Mouse (Mus musculus): ENCODE measurements around the gene Runx3.

Gene Runx3

DNA sequence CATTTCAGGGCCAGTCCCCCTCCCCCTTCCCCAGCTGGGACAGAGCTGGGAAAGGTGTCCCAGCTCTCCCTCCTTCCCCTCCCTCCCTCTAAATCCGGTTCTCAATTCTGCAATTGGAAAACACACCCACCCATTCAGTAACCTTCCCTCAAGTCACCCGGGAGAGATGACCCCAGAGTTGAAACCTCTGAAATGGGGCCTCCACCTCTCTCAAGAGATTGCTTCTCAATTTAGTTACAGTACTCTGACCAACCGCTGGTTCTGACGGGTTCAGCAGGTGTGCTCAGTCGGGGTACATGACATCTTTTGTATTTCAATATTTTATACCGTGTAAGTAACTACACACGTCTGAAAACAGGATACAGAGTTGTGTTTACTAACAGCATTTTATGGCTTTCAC, 28.2 kb downstream of the Runx3 start:
- in situ Hi-C loops (cut with MboI, MseI), result loop anchor here (5.0 kb wide), 1 partner anchor 131 kb away; no protein-coding TSS in a partner anchor

DNA sequence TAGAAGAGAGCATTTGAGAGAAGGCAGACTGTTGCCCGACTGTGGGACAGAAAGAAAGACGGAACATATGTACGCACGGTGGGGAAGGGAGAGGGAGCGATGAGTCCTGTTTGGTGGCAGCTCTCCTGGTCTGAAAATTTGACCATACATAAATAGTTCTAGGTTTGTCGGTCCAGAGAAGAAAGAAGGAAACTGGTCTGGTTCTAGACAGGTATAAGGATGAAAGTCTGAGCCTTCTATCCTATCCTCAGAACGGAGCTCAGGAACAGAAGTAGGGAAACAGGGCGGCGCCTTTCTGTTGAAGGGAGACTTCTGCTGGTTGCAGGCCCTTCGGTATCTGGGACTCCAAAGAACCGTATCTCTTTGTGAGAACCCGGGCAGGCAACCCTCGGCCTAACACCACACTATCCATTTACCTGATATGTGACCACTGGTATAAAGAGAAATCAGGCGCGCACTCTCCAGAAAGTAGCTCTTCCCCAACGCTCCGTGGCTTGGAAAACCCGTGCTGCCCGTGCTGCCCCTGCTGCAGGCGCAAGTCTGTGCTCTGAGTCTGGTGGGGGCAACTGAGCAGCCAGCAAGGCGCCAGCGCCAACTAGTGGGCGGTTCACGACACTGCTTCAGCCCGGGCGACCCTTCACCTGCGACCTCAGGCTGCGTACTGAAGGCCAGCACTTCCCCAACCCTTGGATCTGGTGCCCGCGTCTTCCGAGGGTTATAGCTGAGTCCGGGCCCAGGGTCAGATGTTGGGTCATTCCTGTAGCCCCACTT, 29.8 kb downstream of the Runx3 start:
- in situ Hi-C loops (cut with MboI, MseI), result loop anchor here (10.0 kb wide), 1 partner anchor 55 kb away; no protein-coding TSS in a partner anchor

DNA sequence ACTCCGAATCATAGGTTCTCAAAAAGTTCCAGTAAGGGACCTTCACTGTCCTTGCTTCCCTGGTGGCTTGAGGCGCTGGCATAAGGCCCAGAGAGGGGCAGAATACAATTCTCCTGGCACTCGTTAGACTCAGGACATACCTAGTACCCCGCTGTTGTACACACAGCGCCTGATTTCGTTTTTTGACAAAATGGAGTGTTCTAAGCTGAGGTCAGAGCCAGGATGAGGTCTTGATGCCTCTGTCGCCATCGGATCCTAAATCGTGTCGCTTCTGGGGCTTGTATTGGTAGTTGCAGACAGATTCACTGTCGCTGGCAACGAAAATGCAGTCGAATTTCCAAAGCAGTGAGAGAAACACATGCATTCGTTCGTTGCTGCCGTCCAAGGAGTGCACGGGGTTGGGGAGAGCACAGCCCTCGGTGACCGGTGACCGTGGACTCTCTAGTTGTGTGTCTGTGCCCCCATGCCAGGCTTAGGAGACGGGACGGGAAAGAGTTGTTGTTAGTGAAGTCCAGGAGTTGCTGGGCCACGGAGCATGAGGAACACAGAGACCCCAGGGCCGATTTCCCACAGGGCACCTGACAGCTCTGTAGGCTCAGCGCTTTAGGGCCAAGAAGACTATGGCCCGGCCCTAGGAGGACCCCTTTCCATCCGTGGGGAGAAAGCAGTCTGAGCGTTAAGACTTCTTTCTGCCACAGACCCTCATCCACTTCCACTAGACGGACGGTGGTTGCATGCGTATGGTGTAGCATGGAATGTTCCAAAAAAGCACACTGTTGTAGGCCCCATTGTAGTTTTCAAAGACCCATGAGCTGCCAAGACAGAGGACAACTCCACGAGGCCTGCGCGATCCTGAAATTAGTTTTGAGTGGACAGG, 30.9 kb downstream of the Runx3 start:
- in situ Hi-C loops (cut with MboI, MseI), result loop anchor here (10.0 kb wide), 1 partner anchor 53 kb away; no protein-coding TSS in a partner anchor

GRCm38 (mm10) chr4:135151988-135152594, 31.6 kb downstream of the Runx3 start:
- in situ Hi-C loops (cut with MboI, MseI), result loop anchor here (10.0 kb wide), 1 partner anchor 53 kb away; no protein-coding TSS in a partner anchor

DNA sequence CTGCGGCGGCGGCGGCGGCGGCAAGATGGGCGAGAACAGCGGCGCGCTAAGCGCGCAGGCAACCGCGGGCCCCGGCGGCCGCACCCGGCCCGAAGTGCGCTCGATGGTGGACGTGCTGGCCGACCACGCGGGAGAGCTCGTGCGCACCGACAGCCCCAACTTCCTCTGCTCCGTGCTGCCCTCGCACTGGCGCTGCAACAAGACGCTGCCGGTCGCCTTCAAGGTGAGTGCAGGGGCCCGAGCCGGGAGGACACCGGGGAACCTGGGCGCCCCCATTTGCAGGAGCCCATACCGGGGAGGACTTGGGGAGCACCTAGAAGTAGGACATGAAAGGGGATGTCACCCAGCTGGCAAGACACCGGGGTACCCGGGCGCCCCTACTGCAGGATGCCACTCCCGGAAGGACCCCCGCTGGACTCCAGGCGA, 32.4 kb downstream of the Runx3 start:
- in situ Hi-C loops (cut with MboI, MseI), result loop anchor here (10.0 kb wide), 1 partner anchor 52 kb away; no protein-coding TSS in a partner anchor

- in situ Hi-C loops (cut with MboI, MseI), result loop anchor here (10.0 kb wide), 1 partner anchor 51 kb away; no protein-coding TSS in a partner anchor
These were observed 33.0 kb downstream of the Runx3 start for GRCm38 (mm10) chr4:135153260-135154088.

GRCm38 (mm10) chr4:135154089-135154949, 33.9 kb downstream of the Runx3 start:
- in situ Hi-C loops (cut with MboI, MseI), result loop anchor here (10.0 kb wide), 1 partner anchor 50 kb away; no protein-coding TSS in a partner anchor

DNA sequence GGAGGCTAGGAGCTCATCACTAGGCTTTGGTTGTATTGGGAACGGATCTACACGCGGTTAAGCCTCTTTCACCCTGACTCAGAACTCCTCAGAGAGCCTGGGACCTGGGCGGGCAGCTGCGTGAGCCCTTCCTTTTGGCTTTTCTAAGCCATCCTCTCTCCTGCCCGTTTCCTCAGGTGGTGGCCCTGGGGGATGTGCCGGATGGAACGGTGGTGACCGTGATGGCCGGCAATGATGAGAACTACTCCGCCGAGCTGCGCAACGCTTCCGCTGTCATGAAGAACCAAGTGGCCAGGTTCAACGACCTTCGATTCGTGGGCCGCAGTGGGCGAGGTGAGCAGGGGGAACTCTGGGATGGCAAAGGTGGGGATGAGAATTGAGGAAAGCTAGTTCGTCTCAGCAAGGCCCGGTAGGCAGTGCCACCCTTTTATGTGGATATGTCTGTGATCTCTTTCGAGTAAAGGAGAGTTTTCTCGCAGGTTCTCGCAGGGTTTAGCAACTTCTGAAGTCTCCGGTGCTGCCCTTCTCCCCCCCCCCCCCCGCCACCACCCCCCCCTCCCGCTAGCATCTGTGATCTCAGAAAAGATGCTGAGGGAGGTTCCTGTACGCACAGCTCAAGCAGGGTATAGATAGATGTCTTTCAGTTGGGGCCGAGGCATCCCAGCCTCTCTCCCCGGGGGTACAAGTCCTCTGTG, 34.8 kb downstream of the Runx3 start:
- in situ Hi-C loops (cut with MboI, MseI), result loop anchor here (10.0 kb wide), 1 partner anchor 50 kb away; no protein-coding TSS in a partner anchor

GRCm38 (mm10) chr4:135155805-135156469, 35.5 kb downstream of the Runx3 start:
- in situ Hi-C loops (cut with MboI, MseI), result loop anchor here (10.0 kb wide), 1 partner anchor 49 kb away; no protein-coding TSS in a partner anchor

DNA sequence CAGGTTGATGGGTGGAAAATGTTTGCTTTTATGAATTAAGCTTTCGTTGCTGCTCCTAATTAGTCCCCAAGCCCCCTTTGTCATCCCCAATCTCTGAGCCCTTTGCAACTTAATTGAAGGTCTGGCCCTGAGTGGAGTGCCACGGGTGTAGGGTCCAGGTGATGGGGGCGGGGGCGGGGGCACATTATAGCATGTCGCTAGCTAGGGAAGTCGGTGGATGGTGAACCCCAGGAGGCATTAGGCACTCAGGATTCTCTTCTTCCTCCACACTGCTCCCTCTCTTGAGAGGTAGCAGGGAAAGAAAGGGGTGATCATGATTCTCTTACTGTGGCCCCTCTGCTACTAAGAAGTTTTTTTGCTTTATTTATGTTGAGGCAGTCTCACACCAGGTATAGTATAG, 36.1 kb downstream of the Runx3 start:
- in situ Hi-C loops (cut with MboI, MseI), result loop anchor here (10.0 kb wide), 1 partner anchor 48 kb away; no protein-coding TSS in a partner anchor

DNA sequence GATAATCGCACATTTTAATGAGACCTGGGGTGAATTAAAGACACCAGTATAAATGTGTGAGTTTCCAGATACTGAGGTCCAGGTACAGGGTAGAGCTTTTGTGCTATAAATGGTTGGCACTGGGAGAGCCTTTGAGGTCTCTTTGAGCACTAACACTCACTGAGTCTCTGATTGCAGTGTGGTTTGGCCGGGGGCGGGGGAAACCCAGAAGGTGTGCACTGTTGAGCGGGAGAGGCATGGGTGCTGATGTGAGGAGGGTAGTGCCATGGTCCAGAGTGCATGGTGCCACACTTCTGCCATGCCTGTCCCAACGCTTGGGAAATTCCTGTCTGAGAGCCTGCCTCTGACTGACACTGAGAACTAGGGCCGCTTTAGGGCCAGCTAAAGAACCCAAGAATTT, 36.9 kb downstream of the Runx3 start:
- in situ Hi-C loops (cut with MboI, MseI), result loop anchor here (10.0 kb wide), 1 partner anchor 47 kb away; no protein-coding TSS in a partner anchor

DNA sequence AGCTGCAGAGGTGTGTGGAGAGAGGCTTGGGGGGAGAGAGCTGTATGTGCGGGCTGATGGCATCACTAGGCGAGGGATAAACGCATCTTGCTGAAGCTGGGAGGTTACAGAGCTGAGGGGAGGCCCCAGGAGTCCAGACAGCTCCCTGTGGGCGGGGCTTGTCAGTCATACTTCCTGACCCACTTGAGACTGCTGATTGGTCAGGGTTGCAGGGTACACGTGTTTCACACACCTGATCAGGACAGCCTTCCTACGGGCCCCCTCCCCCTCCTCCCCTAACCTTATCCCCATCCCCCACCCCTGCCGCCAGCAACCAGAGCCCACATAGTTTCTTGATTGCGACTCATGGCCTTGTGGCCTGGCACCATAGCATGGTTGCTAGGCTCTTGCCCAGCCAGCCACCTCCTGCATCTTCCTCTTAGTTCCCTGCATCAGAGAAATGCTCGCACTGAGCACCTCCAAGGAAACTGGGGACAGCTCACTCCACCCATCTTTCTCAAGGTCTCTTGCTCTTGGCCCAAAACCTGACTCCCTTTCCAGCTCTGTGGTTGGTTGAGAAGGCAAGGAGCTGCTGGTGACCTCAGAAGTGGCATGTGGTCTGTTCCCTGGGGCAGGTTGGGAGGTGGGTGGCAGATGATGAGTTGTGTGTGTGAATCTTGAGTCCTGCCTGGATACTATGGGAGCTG, 38.4 kb downstream of the Runx3 start:
- in situ Hi-C loops (cut with MboI, MseI), result loop anchor here (10.0 kb wide), 1 partner anchor 46 kb away; no protein-coding TSS in a partner anchor

GRCm38 (mm10) chr4:135159663-135160062, 39.2 kb downstream of the Runx3 start:
- in situ Hi-C loops (cut with MboI, MseI), result loop anchor here (10.0 kb wide), 1 partner anchor 45 kb away; no protein-coding TSS in a partner anchor

GRCm38 (mm10) chr4:135160168-135160567, 39.7 kb downstream of the Runx3 start:
- in situ Hi-C loops (cut with MboI, MseI), result no loop called here

- in situ Hi-C loops (cut with MboI, MseI), result no loop called here
These were observed 41.0 kb downstream of the Runx3 start for GRCm38 (mm10) chr4:135161441-135161840.

- in situ Hi-C loops (cut with MboI, MseI), result no loop called here
These were observed 45.3 kb downstream of the Runx3 start for GRCm38 (mm10) chr4:135165761-135166160.

DNA sequence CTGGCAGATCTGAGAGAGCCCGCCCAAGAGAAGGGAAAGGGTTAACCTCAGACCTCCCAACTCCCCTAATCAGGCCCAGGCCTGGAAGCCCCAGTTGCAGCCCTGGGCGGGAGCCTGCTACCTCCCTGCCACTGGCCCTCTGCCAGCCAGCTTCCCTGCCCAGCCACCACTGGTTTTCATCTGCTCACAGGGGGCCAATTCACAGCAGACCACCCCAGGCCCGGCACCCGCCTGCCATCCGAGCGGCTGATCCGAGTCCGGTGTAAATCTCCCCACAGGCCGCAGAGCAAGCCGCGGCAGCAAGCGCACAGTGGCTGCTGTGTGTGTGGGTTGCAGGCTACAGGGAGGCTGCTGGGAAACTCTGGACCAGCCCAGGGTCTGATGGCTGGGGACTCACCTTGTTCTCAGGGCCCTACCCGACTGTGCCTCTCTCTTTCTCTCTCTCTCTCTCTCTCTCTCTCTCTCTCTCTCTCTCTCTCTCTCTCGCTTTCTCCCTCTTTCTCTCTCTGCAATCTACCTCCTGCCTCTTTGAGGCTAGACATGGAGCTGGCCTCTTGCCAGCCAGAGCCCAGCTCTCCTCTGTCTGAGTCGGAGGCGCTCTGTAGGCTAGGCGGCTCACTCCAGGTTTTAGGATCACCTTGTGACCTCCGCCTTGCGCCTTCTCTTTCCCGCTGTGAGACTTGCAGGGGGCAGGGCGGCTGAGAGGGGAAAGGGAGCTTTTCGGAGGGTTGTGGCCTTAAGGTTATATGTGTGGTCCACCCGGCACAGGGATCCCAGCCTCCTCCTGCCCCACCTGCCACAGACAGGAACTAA, 46.2 kb downstream of the Runx3 start:
- in situ Hi-C loops (cut with MboI, MseI), result no loop called here

Data from T-helper 1 cell (primary cell).